Mouse (Mus musculus): ENCODE data around the gene Cnot6l. TPM values are rescaled to one million over a fixed set of nuclear protein-coding genes. Genes with fewer than 3 reads are reported as not detected.

Gene Cnot6l
- polyA plus RNA-seq, 1 experiment from 2014 or later = 25.5 TPM

GRCm38 (mm10) chr5:96198271-96198670 lies 34.3 kb upstream of the Cnot6l start:
- WGBS = 71% methylated on average over 6 of the region's 6 CpGs
- Histone ChIP-seq H3K27ac (ENCODE audit: low read length) (no peak overlapping the region), H3K4me3 (ENCODE audit: low read depth, low read length) (no peak overlapping the region), H3K9ac (replicated peaks; ENCODE audit: low read depth, low read length) (no peak overlapping the region), H3K4me1 (ENCODE audit: control insufficient read depth, insufficient read depth, low read length) (no peaks in the 10 kb centered on the region), H3K36me3 (ENCODE audit: control insufficient read depth, insufficient read depth, low read length) (no peaks in the 10 kb centered on the region), H3K9me3 (ENCODE audit: control insufficient read depth, low read depth, low read length) (no peaks in the 10 kb centered on the region), H3K27me3 (ENCODE audit: control insufficient read depth, insufficient read depth, low read length) (no peaks in the 10 kb centered on the region), H3K4me2 (replicated peaks; ENCODE audit: low read depth, low read length) (no peak overlapping the region)
- no peak for ATAC-seq (ENCODE audit: insufficient number of reproducible peaks, insufficient read depth, low FRiP score, low read depth)

DNA sequence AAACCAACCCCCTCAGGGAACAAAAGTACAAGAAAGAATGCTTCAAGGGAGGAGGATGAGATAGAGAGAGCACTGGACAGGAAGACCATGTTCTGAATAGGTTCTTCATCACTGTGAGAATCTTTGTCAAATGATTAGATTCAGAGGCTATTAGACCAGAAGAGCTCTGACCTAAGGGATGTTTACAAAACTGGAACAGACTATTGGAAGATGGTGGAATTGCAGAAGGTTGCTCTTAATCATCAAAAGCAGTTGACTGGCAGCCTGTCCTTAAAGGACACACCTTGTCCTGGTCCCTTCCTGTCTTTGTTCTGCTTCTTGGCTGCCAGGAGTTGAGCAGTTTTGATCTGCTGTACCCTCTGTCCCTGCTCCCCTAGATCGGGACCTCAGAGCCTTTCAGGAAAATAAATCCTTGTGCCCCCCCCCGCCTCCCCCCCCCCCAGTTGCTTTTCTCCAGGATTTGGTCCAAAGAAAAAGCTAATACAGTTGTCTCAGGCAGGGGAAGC lies 32.6 kb upstream of the Cnot6l start:
- WGBS = 58% methylated on average over 2 of the region's 2 CpGs
- H3K27ac ChIP-seq (ENCODE audit: low read length) = no peak overlapping the region
- H3K4me3 ChIP-seq (ENCODE audit: low read depth, low read length) = no peak overlapping the region
- no peak overlapping the region for H3K4me2 ChIP-seq (replicated peaks; ENCODE audit: low read depth, low read length)
- H3K27me3 ChIP-seq (ENCODE audit: control insufficient read depth, insufficient read depth, low read length) = no peaks in the 10 kb centered on the region
- no peak for ATAC-seq (ENCODE audit: insufficient number of reproducible peaks, insufficient read depth, low FRiP score, low read depth)
- H3K9me3 ChIP-seq (ENCODE audit: control insufficient read depth, low read depth, low read length) = no peaks in the 10 kb centered on the region
- H3K9ac ChIP-seq (replicated peaks; ENCODE audit: low read depth, low read length) = no peak overlapping the region
- no peaks in the 10 kb centered on the region for H3K4me1 ChIP-seq (ENCODE audit: control insufficient read depth, insufficient read depth, low read length)
- H3K36me3 ChIP-seq (ENCODE audit: control insufficient read depth, insufficient read depth, low read length) = no peaks in the 10 kb centered on the region

GRCm38 (mm10) chr5:96191251-96191650 lies 27.3 kb upstream of the Cnot6l start:
- no peaks in the 10 kb centered on the region for H3K9me3 ChIP-seq (ENCODE audit: control insufficient read depth, low read depth, low read length)
- ATAC-seq (ENCODE audit: insufficient number of reproducible peaks, insufficient read depth, low FRiP score, low read depth) = no peak
- WGBS = 58% methylated on average over 4 of the region's 4 CpGs

GRCm38 (mm10) chr5:96189761-96190160 lies 25.8 kb upstream of the Cnot6l start:
- Histone ChIP-seq H3K27ac (ENCODE audit: low read length) (no peak overlapping the region), H3K4me3 (ENCODE audit: low read depth, low read length) (no peak overlapping the region), H3K4me1 (ENCODE audit: control insufficient read depth, insufficient read depth, low read length) (no peaks in the 10 kb centered on the region), H3K9ac (replicated peaks; ENCODE audit: low read depth, low read length) (no peak overlapping the region), H3K9me3 (ENCODE audit: control insufficient read depth, low read depth, low read length) (no peaks in the 10 kb centered on the region), H3K27me3 (ENCODE audit: control insufficient read depth, insufficient read depth, low read length) (no peaks in the 10 kb centered on the region), H3K4me2 (replicated peaks; ENCODE audit: low read depth, low read length) (no peak overlapping the region), H3K36me3 (ENCODE audit: control insufficient read depth, insufficient read depth, low read length) (no peaks in the 10 kb centered on the region)
- 95% methylated on average over 1 of the region's 1 CpGs for whole genome bisulfite sequencing
- ATAC-seq (ENCODE audit: insufficient number of reproducible peaks, insufficient read depth, low FRiP score, low read depth) = no peak

More at GRCm38 (mm10) chr5:96191251-96191650, 27.3 kb upstream of the Cnot6l start:
- no peak overlapping the region for H3K9ac ChIP-seq (replicated peaks; ENCODE audit: low read depth, low read length)
- H3K4me3 ChIP-seq (ENCODE audit: low read depth, low read length) = no peak overlapping the region
- no peaks in the 10 kb centered on the region for H3K27me3 ChIP-seq (ENCODE audit: control insufficient read depth, insufficient read depth, low read length)
- H3K27ac ChIP-seq (ENCODE audit: low read length) = no peak overlapping the region
- no peak overlapping the region for H3K4me2 ChIP-seq (replicated peaks; ENCODE audit: low read depth, low read length)
- H3K4me1 ChIP-seq (ENCODE audit: control insufficient read depth, insufficient read depth, low read length) = no peaks in the 10 kb centered on the region
- H3K36me3 ChIP-seq (ENCODE audit: control insufficient read depth, insufficient read depth, low read length) = no peaks in the 10 kb centered on the region

- no peak overlapping the region for H3K27ac ChIP-seq (ENCODE audit: low read length)
- H3K9me3 ChIP-seq (ENCODE audit: control insufficient read depth, low read depth, low read length) = no peaks in the 10 kb centered on the region
- no peak for ATAC-seq (ENCODE audit: insufficient number of reproducible peaks, insufficient read depth, low FRiP score, low read depth)
- H3K9ac ChIP-seq (replicated peaks; ENCODE audit: low read depth, low read length) = no peak overlapping the region
- H3K4me3 ChIP-seq (ENCODE audit: low read depth, low read length) = no peak overlapping the region
- no peaks in the 10 kb centered on the region for H3K4me1 ChIP-seq (ENCODE audit: control insufficient read depth, insufficient read depth, low read length)
- WGBS = 44% methylated on average over 2 of the region's 2 CpGs
- H3K4me2 ChIP-seq (replicated peaks; ENCODE audit: low read depth, low read length) = no peak overlapping the region
- no peaks in the 10 kb centered on the region for H3K36me3 ChIP-seq (ENCODE audit: control insufficient read depth, insufficient read depth, low read length)
- H3K27me3 ChIP-seq (ENCODE audit: control insufficient read depth, insufficient read depth, low read length) = no peaks in the 10 kb centered on the region
Observed at GRCm38 (mm10) chr5:96183987-96184386, 20.0 kb upstream of the Cnot6l start.

DNA sequence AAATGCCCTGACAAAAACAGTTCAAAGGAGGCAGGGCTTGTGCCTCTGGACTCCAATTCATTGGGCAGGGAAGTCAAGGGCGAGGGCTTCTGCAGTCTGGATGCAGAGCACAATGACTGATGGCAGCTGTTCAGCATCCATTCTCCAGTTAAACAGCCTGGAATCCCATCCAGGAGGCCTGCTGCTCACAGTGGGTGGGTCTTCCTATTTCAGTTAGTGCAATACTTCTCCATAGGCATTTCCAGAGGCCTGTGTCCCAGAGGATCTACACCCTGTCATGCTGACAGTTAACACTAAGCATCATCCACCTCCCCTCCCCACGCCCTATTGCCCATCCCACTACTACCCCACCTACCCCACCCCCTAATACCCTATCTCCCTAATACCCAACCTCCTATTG lies 19.2 kb upstream of the Cnot6l start:
- H3K4me2 ChIP-seq (replicated peaks; ENCODE audit: low read depth, low read length) = no peak overlapping the region
- ATAC-seq (ENCODE audit: insufficient number of reproducible peaks, insufficient read depth, low FRiP score, low read depth) = no peak
- no peaks in the 10 kb centered on the region for H3K9me3 ChIP-seq (ENCODE audit: control insufficient read depth, low read depth, low read length)
- H3K27me3 ChIP-seq (ENCODE audit: control insufficient read depth, insufficient read depth, low read length) = no peaks in the 10 kb centered on the region
- no peaks in the 10 kb centered on the region for H3K4me1 ChIP-seq (ENCODE audit: control insufficient read depth, insufficient read depth, low read length)
- no peaks in the 10 kb centered on the region for H3K36me3 ChIP-seq (ENCODE audit: control insufficient read depth, insufficient read depth, low read length)
- no peak overlapping the region for H3K27ac ChIP-seq (ENCODE audit: low read length)
- WGBS = 63% methylated on average over 2 of the region's 2 CpGs
- no peak overlapping the region for H3K4me3 ChIP-seq (ENCODE audit: low read depth, low read length)
- H3K9ac ChIP-seq (replicated peaks; ENCODE audit: low read depth, low read length) = no peak overlapping the region

DNA sequence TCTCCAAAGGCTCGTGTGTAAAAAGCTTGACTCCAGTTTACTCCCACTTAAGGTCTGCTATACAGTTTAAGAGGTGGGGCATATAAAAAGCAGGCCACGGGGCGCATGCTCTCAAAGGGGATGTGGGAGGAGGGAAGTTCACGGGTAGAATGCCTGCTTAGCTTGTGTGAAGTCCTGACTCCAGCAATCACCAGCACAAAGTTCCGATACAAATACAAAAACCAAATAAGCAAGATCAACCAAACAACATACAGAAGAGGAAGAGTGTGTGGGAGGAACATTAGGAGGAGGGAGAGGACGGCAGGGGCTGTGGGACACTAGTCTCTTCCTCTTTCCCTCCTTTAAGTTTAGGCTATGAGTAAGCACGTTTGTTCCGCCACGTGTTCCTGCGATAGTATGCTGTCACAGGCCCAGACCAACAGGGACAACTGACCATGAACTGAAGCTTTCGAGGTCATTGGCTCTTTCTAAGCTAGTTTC lies 12.9 kb upstream of the Cnot6l start:
- Histone ChIP-seq H3K27me3 (ENCODE audit: control insufficient read depth, insufficient read depth, low read length) (no peaks in the 10 kb centered on the region), H3K27ac (ENCODE audit: low read length) (no peak overlapping the region), H3K4me1 (ENCODE audit: control insufficient read depth, insufficient read depth, low read length) (no peaks in the 10 kb centered on the region), H3K4me2 (replicated peaks; ENCODE audit: low read depth, low read length) (no peak overlapping the region), H3K9me3 (ENCODE audit: control insufficient read depth, low read depth, low read length) (no peaks in the 10 kb centered on the region), H3K9ac (replicated peaks; ENCODE audit: low read depth, low read length) (no peak overlapping the region), H3K4me3 (ENCODE audit: low read depth, low read length) (no peak overlapping the region), H3K36me3 (ENCODE audit: control insufficient read depth, insufficient read depth, low read length) (no peaks in the 10 kb centered on the region)
- 67% methylated on average over 11 of the region's 11 CpGs for WGBS
- no peak for ATAC-seq (ENCODE audit: insufficient number of reproducible peaks, insufficient read depth, low FRiP score, low read depth)

- no peak for ATAC-seq (ENCODE audit: insufficient number of reproducible peaks, insufficient read depth, low FRiP score, low read depth)
- H3K27me3 ChIP-seq (ENCODE audit: control insufficient read depth, insufficient read depth, low read length) = no peaks in the 10 kb centered on the region
- no peak overlapping the region for H3K4me2 ChIP-seq (replicated peaks; ENCODE audit: low read depth, low read length)
- H3K9ac ChIP-seq (replicated peaks; ENCODE audit: low read depth, low read length) = no peak overlapping the region
- H3K9me3 ChIP-seq (ENCODE audit: control insufficient read depth, low read depth, low read length) = no peaks in the 10 kb centered on the region
- H3K4me1 ChIP-seq (ENCODE audit: control insufficient read depth, insufficient read depth, low read length) = no peaks in the 10 kb centered on the region
- no peak overlapping the region for H3K27ac ChIP-seq (ENCODE audit: low read length)
- WGBS = 59% methylated on average over 9 of the region's 9 CpGs
- no peaks in the 10 kb centered on the region for H3K36me3 ChIP-seq (ENCODE audit: control insufficient read depth, insufficient read depth, low read length)
- H3K4me3 ChIP-seq (ENCODE audit: low read depth, low read length) = no peak overlapping the region
Observed at GRCm38 (mm10) chr5:96176121-96176520, 12.2 kb upstream of the Cnot6l start.

DNA sequence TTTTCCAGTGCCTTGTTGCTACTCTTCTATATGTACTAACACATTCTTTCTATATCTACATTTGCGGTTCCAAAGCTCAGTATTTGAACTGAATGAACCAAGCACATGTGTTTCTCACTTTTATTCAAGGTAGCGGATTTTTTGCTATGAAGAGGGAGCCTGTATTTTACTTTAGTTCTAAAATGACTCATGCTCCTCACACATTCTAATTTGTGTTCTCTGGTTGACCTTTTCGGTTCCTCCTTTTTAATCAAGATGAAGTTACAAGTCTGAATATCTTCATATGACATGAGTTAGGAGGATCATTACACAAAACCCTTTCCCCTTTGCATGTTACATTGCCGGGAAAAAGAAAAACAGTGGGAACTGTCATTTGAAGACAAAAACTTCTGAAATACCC lies 7.8 kb upstream of the Cnot6l start:
- H3K4me3 ChIP-seq (ENCODE audit: low read depth, low read length) = no peak overlapping the region
- whole genome bisulfite sequencing = 88% methylated on average over 4 of the region's 4 CpGs
- H3K9me3 ChIP-seq (ENCODE audit: control insufficient read depth, low read depth, low read length) = peaks cover 1% of the 10 kb centered on the region; the same call in 1 of the 2 replicates
- no peak overlapping the region for H3K4me2 ChIP-seq (replicated peaks; ENCODE audit: low read depth, low read length)
- no peaks in the 10 kb centered on the region for H3K27me3 ChIP-seq (ENCODE audit: control insufficient read depth, insufficient read depth, low read length)
- ATAC-seq (ENCODE audit: insufficient number of reproducible peaks, insufficient read depth, low FRiP score, low read depth) = no peak
- H3K4me1 ChIP-seq (ENCODE audit: control insufficient read depth, insufficient read depth, low read length) = no peaks in the 10 kb centered on the region
- no peaks in the 10 kb centered on the region for H3K36me3 ChIP-seq (ENCODE audit: control insufficient read depth, insufficient read depth, low read length)
- no peak overlapping the region for H3K9ac ChIP-seq (replicated peaks; ENCODE audit: low read depth, low read length)
- H3K27ac ChIP-seq (ENCODE audit: low read length) = no peak overlapping the region

Measured in stomach, embryonic 14.5 days (tissue).